Mouse (Mus musculus) kidney, adult 11 months (tissue): ENCODE results near the gene Tas2r108.
A peak's percentile ranks its signal among the peaks of the same experiment; 100 is the strongest.

ENCODE experiments used
- DNase-seq: peaks from one replicate; pipeline ENCODE4 v3.0.0; 2022

Gene Tas2r108

GRCm38 (mm10) chr6:40493229-40493628 is at the start of gene Tas2r108:
TSS of gene Tas2r108 (plus strand) at chr6:40493529.
- no peak for DNase-seq

- no peak for DNase-seq
These were observed 44.7 kb upstream of the Tas2r108 start for GRCm38 (mm10) chr6:40448626-40449025.

DNA sequence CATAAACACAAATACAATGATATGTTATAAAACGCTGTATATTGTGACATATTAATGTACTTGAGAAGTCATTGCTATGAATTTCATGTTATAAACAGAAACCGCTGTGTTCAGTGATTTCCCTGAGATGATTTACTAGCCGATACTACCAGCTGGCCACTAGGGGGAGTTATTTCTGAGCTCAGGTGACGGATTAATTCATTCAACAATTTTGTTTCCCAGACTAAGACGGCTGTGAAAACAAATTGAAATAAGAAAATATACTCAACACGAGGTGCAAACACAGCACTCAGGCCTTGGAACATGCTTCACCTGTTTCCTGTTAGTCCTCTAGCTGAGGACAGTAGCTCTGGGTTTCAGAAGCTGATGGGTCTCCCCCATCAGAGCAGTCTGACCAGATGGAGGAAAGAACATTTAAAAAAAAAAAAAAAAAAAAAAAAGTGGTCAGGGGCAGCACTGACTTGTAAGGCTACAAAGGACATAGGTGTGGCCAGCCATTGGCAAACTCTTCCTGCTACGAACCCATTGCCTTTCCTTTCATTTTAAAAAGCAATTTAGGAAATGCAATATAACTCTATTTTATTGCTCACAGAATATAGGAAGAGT is 38.8 kb upstream of the Tas2r108 start:
- DNase-seq, result no peak

DNA sequence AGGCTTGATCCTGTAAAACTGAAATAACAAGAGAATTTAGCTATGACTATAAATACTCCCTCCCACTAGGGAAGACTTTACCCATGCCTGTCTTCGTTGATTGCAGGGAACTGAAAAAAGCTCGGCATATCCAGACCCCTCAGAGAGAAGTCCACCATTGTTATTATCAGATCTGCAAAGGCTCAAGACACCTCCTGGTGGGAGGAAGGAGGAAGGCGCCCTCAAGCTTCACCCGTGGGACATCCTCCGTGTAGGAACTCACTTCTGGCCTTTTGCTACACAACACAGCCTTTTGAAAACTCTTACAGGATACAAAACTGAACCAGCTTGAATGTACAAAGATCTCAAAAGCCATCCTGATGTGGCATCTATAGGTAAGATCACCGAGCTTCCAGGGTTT is 27.6 kb upstream of the Tas2r108 start:
- DNase-seq, result no peak

GRCm38 (mm10) chr6:40470916-40471719 is 22.2 kb upstream of the Tas2r108 start, which contains the start of gene Ssbp1:
TSS of gene Ssbp1 (plus strand) at chr6:40471352.
- peak; percentile 89 for DNase-seq

- no peak for DNase-seq
These were observed 21.7 kb upstream of the Tas2r108 start for GRCm38 (mm10) chr6:40471720-40472010.

- DNase-seq, result no peak
These were observed 17.2 kb upstream of the Tas2r108 start for GRCm38 (mm10) chr6:40476132-40476531.

DNA sequence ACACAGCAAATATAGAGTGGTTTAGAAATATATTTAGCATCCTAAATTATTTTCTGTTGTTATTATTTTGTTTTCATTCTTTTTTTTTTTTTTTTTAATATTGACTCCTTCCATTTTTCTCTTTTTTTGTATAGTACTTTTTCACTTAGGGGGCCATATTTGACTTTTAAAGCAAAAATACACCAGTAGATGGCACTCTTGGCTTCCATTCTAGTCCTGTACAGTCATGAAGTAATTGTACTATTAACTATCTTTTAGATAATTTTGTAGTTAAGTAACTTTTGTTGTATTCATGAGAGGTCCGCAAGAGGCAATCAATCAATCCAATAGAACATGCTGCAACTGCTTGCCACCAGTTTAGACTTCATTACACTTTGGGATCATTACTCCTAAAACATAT is 13.6 kb upstream of the Tas2r108 start:
- DNase-seq, result no peak

DNA sequence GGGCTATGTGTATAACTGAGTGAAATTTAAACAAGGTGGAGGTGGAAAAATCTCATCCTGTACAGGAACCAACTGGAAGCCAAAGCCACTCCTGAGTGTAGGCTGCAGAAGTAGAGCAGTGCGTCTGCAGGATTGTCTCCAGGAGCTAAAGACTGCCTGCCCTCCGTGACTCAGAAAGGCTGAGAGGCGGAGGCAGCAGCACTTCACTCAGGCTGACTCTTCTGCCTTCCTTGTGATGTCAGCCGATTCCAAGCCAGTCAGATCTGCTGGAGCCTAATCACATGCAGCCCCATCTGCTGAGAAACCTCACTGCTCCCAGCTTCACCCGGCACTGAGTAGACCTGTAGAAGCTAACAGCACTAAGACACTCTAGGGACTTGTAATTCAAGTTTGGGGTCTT is 11.0 kb upstream of the Tas2r108 start:
- no peak for DNase-seq

- DNase-seq, result no peak
These were observed 2.4 kb upstream of the Tas2r108 start, which contains the start of gene Tas2r137 for GRCm38 (mm10) chr6:40490933-40491332. TSS of gene Tas2r137 (plus strand) at chr6:40491233.

DNA sequence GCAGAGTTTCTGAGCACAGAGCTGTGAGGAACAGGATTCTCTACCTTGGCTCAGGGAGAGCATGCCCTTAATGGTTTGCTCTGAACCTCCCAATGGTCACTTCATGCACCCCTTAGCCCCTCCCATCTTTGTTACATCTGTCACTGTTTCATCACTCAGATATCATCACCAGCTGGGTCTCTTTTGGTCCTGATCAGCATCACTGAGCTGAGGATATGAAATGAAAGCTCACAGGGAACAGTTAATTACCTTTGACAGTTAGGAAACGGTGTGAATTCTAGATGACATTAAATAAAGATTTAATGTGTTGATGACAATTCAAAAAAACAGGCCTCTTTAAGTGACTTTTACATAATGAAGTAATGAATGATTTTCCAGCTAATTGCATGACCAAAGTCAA is 26.1 kb downstream of the Tas2r108 start, which contains the start of gene Prss37:
Gene Prss37 (minus strand): TSS at position 101 of the 400 bp plus-strand sequence.
- DNase-seq, result no peak
